Mouse (Mus musculus): Measurements from ENCODE around the gene Atp9a. TPM values are rescaled to one million over a fixed set of nuclear protein-coding genes. Genes with fewer than 3 reads are reported as not detected.

Gene Atp9a
- polyA plus RNA-seq (2014; fragmentation: Illumina TruSeq; extraction: RNeasy Lipid Tissue Mini Kit (QIAGEN cat#74804); ENCODE audit: low read depth, low replicate concordance): 2.4 TPM

GRCm38 (mm10) chr2:168742059-168742627 is at the start of gene Atp9a:
Gene Atp9a (minus strand): TSS chr2:168742409.

GRCm38 (mm10) chr2:168767582-168767981 is 25.4 kb upstream of the Atp9a start, which contains the start of gene Sall4:
Gene Sall4 (minus strand): TSS chr2:168767943.

GRCm38 (mm10) chr2:168601491-168602386 is 140.5 kb downstream of the Atp9a start, which contains the start of gene Nfatc2:
Gene Nfatc2 (minus strand): TSS chr2:168601657.

Other genes starting within 250 kb of the Atp9a start
- gene Nfatc2, start 140.8 kb downstream of the Atp9a start, polyA plus RNA-seq (2014; fragmentation: Illumina TruSeq; extraction: RNeasy Lipid Tissue Mini Kit (QIAGEN cat#74804); ENCODE audit: low read depth, low replicate concordance): 1.4 TPM
- gene Sall4, start 25.5 kb upstream of the Atp9a start, polyA plus RNA-seq (2014; fragmentation: Illumina TruSeq; extraction: RNeasy Lipid Tissue Mini Kit (QIAGEN cat#74804); ENCODE audit: low read depth, low replicate concordance): not detected
- gene Zfp64, start 213.2 kb upstream of the Atp9a start, polyA plus RNA-seq (2014; fragmentation: Illumina TruSeq; extraction: RNeasy Lipid Tissue Mini Kit (QIAGEN cat#74804); ENCODE audit: low read depth, low replicate concordance): 0.81 TPM